In genomic region chr7:82566688-82567087, GRCm38 (mm10) we compare ENCODE assay signal across 19 mouse cellular contexts.
DNase-seq lines count a peak whose midpoint lies in the region; ATAC-seq and TF ChIP-seq lines count a peak whose summit lies in the region.
"Had no signal": no experiment of that assay in that cellular context is flagged by ENCODE, and none has a peak within 500 bp of the region (broad histone marks: within the 10 kb centered on the region; RNA-seq: fewer than 3 reads in every experiment).

No protein-coding gene starts in this region.

- H3K4me2 ChIP-seq in intestine, postnatal 0 days (replicated peaks; ENCODE audit: low read depth): no peak overlapping the region
- H3K4me2 ChIP-seq in intestine, embryonic 15.5 days (replicated peaks): no peak overlapping the region
- no peak overlapping the region for H3K4me2 ChIP-seq in lung, postnatal 0 days (replicated peaks; ENCODE audit: low read depth, low read length)
- no peak overlapping the region for H3K4me2 ChIP-seq in stomach, postnatal 0 days (replicated peaks; ENCODE audit: low read depth)
- H3K4me2 ChIP-seq: forebrain, embryonic 12.5 days; hindbrain, embryonic 13.5 days had no signal

- 38% methylated on average over 8 of the region's 8 CpGs for WGBS in intestine, postnatal 0 days
- WGBS in intestine, embryonic 15.5 days: 48% methylated on average over 8 of the region's 8 CpGs
- WGBS in lung, postnatal 0 days: 43% methylated on average over 8 of the region's 8 CpGs
- WGBS in stomach, postnatal 0 days: 41% methylated on average over 8 of the region's 8 CpGs

- no peak for TF ChIP-seq EP300 in lung, postnatal 0 days (IDR thresholded peaks at IDR 0.05)
- no peak for TF ChIP-seq EP300 in stomach, postnatal 0 days (optimal IDR thresholded peaks at IDR 0.05)

- no peak overlapping the region for H3K27ac ChIP-seq in intestine, postnatal 0 days (ENCODE audit: low read depth, low read length)
- H3K27ac ChIP-seq in intestine, embryonic 15.5 days: no peak overlapping the region
- no peak overlapping the region for H3K27ac ChIP-seq in lung, postnatal 0 days (ENCODE audit: low read length)
- no peak overlapping the region for H3K27ac ChIP-seq in stomach, postnatal 0 days (replicated peaks)
- H3K27ac ChIP-seq: forebrain, embryonic 12.5 days; hindbrain, embryonic 13.5 days; macrophage; midbrain, embryonic 10.5 days had no signal

- no peaks in the 10 kb centered on the region for H3K36me3 ChIP-seq in intestine, postnatal 0 days (ENCODE audit: control insufficient read depth, insufficient read depth)
- no peaks in the 10 kb centered on the region for H3K36me3 ChIP-seq in intestine, embryonic 15.5 days
- H3K36me3 ChIP-seq in lung, postnatal 0 days (ENCODE audit: insufficient read depth, low read length): no peaks in the 10 kb centered on the region
- H3K36me3 ChIP-seq in stomach, postnatal 0 days (ENCODE audit: control insufficient read depth, insufficient read depth, low read length): no peaks in the 10 kb centered on the region
- H3K36me3 ChIP-seq: forebrain, embryonic 12.5 days; hindbrain, embryonic 13.5 days; midbrain, embryonic 10.5 days had no signal

- no peaks in the 10 kb centered on the region for H3K27me3 ChIP-seq in intestine, postnatal 0 days (replicated peaks; ENCODE audit: control insufficient read depth, insufficient read depth, low read length)
- no peaks in the 10 kb centered on the region for H3K27me3 ChIP-seq in intestine, embryonic 15.5 days (replicated peaks)
- no peaks in the 10 kb centered on the region for H3K27me3 ChIP-seq in lung, postnatal 0 days (replicated peaks; ENCODE audit: insufficient read depth, low read length)
- H3K27me3 ChIP-seq in stomach, postnatal 0 days (ENCODE audit: control insufficient read depth, insufficient read depth, low read length): no peaks in the 10 kb centered on the region
- H3K27me3 ChIP-seq: forebrain, embryonic 12.5 days; hindbrain, embryonic 13.5 days had no signal

- peak; percentile 29 for TF ChIP-seq CTCF in intestine, postnatal 0 days (IDR thresholded peaks at IDR 0.05; ENCODE audit: low read depth)
- peak; percentile 40 for TF ChIP-seq CTCF in lung, postnatal 0 days (IDR thresholded peaks at IDR 0.05)
- TF ChIP-seq CTCF in stomach, postnatal 0 days (IDR thresholded peaks at IDR 0.05; ENCODE audit: low read depth): peak; percentile 36

- no peak overlapping the region for H3K4me3 ChIP-seq in intestine, postnatal 0 days (ENCODE audit: low read depth, low read length)
- H3K4me3 ChIP-seq in intestine, embryonic 15.5 days (replicated peaks): no peak overlapping the region
- H3K4me3 ChIP-seq in lung, postnatal 0 days (ENCODE audit: low read depth, low read length): no peak overlapping the region
- H3K4me3 ChIP-seq in stomach, postnatal 0 days (ENCODE audit: low read depth, low read length): no peak overlapping the region
- H3K4me3 ChIP-seq: forebrain, embryonic 12.5 days; hindbrain, embryonic 13.5 days; midbrain, embryonic 10.5 days had no signal

- no peaks in the 10 kb centered on the region for H3K4me1 ChIP-seq in intestine, postnatal 0 days (replicated peaks; ENCODE audit: control insufficient read depth, insufficient read depth, low read length)
- H3K4me1 ChIP-seq in intestine, embryonic 15.5 days (replicated peaks): no peaks in the 10 kb centered on the region
- H3K4me1 ChIP-seq in lung, postnatal 0 days (ENCODE audit: insufficient read depth, low read depth, low read length): no peaks in the 10 kb centered on the region
- no peaks in the 10 kb centered on the region for H3K4me1 ChIP-seq in stomach, postnatal 0 days (replicated peaks; ENCODE audit: control insufficient read depth, insufficient read depth)
- H3K4me1 ChIP-seq: forebrain, embryonic 12.5 days; hindbrain, embryonic 13.5 days; midbrain, embryonic 10.5 days had no signal

- DNase-seq in lung, postnatal 0 days (ENCODE audit: low spot score): no peak
- no peak for DNase-seq in lung, adult 18-20 months
- DNase-seq in ES-CJ7 (ENCODE audit: low read depth, low spot score): peak; percentile 52
- peak; percentile 14 for DNase-seq in stomach, postnatal 0 days (ENCODE audit: low spot score)
- no peak for DNase-seq in right cerebral cortex, postnatal 36 days (ENCODE audit: low spot score in 2 of 2)
- DNase-seq: adrenal gland, postnatal 36 days; cerebellum, adult 18-20 months; cerebellum, postnatal 36 days; gastrocnemius, postnatal 25 days; heart, postnatal 14 days; lung, adult 2 months; retina, postnatal 1 day; right cerebral cortex, postnatal 4 days had no signal

- no peak for ATAC-seq in intestine, postnatal 0 days
- no peak for ATAC-seq in intestine, embryonic 15.5 days
- no peak for ATAC-seq in lung, postnatal 0 days
- no peak for ATAC-seq in stomach, postnatal 0 days (ENCODE audit: low FRiP score, low TSS enrichment)

- no peak overlapping the region for H3K9ac ChIP-seq in intestine, postnatal 0 days (ENCODE audit: low read depth, low read length)
- no peak overlapping the region for H3K9ac ChIP-seq in intestine, embryonic 15.5 days
- H3K9ac ChIP-seq in lung, postnatal 0 days (replicated peaks; ENCODE audit: low read depth): no peak overlapping the region
- H3K9ac ChIP-seq in stomach, postnatal 0 days (ENCODE audit: low read length): no peak overlapping the region
- H3K9ac ChIP-seq: forebrain, embryonic 12.5 days; hindbrain, embryonic 13.5 days had no signal

- no peaks in the 10 kb centered on the region for H3K9me3 ChIP-seq in intestine, postnatal 0 days (ENCODE audit: control insufficient read depth)
- H3K9me3 ChIP-seq in intestine, embryonic 15.5 days: no peaks in the 10 kb centered on the region
- H3K9me3 ChIP-seq in lung, postnatal 0 days (ENCODE audit: low read length): no peaks in the 10 kb centered on the region
- H3K9me3 ChIP-seq in stomach, postnatal 0 days (ENCODE audit: control insufficient read depth, low read length): no peaks in the 10 kb centered on the region
- H3K9me3 ChIP-seq: forebrain, embryonic 12.5 days; hindbrain, embryonic 13.5 days; midbrain, embryonic 10.5 days had no signal

Comparison
In these comparisons a context has a peak if more than half of its experiments do, and no peak if none do; other contexts are left out.
1. DNase-seq: peak in ES-CJ7 (single experiment) and stomach, postnatal 0 days (single experiment); none in lung, postnatal 0 days (single experiment), lung, adult 18-20 months (0 of 2) and right cerebral cortex, postnatal 36 days (0 of 2).
2. Peak in every context shown above with its lines, with median percentiles within 50 percentile points of each other: CTCF ChIP-seq.